In genomic region chr5:88945661-88946339, GRCm38 (mm10) we compare ENCODE assay signal across 12 mouse cellular contexts. TPM values are rescaled to one million over a fixed set of nuclear protein-coding genes. Genes with fewer than 3 reads are reported as not detected.
A peak's percentile ranks its signal among the peaks of the same experiment; 100 is the strongest.
DNase-seq lines count a peak whose midpoint lies in the region; ATAC-seq and TF ChIP-seq lines count a peak whose summit lies in the region.
"Had no signal": no experiment of that assay in that cellular context is flagged by ENCODE, and none has a peak within 500 bp of the region (broad histone marks: within the 10 kb centered on the region; RNA-seq: fewer than 3 reads in every experiment).

No protein-coding gene starts in this region.

- no peak overlapping the region for H3K4me3 ChIP-seq in midbrain, embryonic 11.5 days (ENCODE audit: low read depth, low read length)
- no peak overlapping the region for H3K4me3 ChIP-seq in midbrain, embryonic 10.5 days
- no peak overlapping the region for H3K4me3 ChIP-seq in hindbrain, postnatal 0 days (ENCODE audit: low read length)

- no peaks in the 10 kb centered on the region for H3K27me3 ChIP-seq in midbrain, embryonic 11.5 days (ENCODE audit: control insufficient read depth, insufficient read depth, low read length)
- no peaks in the 10 kb centered on the region for H3K27me3 ChIP-seq in midbrain, embryonic 10.5 days (ENCODE audit: low read depth, poor library complexity, severe bottlenecking)
- no peaks in the 10 kb centered on the region for H3K27me3 ChIP-seq in hindbrain, postnatal 0 days (ENCODE audit: insufficient read depth, low read length)
- H3K27me3 ChIP-seq: Patski had no signal

- WGBS in midbrain, embryonic 11.5 days, result 40% methylated on average over 10 of the region's 10 CpGs
- WGBS in midbrain, embryonic 10.5 days, result 55% methylated on average over 10 of the region's 10 CpGs
- WGBS in hindbrain, postnatal 0 days, result 33% methylated on average over 10 of the region's 10 CpGs

- TF ChIP-seq CTCF in hindbrain, postnatal 0 days (IDR thresholded peaks at IDR 0.05; ENCODE audit: low read depth), result no peak

- H3K27ac ChIP-seq in midbrain, embryonic 11.5 days (ENCODE audit: low read depth, low read length), result no peak overlapping the region
- no peak overlapping the region for H3K27ac ChIP-seq in midbrain, embryonic 10.5 days (replicated peaks)
- H3K27ac ChIP-seq in hindbrain, postnatal 0 days, result peak overlapping the region; percentile 11
- H3K27ac ChIP-seq: kidney, postnatal 0 days; stomach, postnatal 0 days had no signal

- no peak overlapping the region for H3K4me2 ChIP-seq in midbrain, embryonic 11.5 days
- no peak overlapping the region for H3K4me2 ChIP-seq in hindbrain, postnatal 0 days (ENCODE audit: low read depth, low read length)
- H3K4me2 ChIP-seq: lung, embryonic 14.5 days had no signal

- H3K4me1 ChIP-seq in midbrain, embryonic 11.5 days (ENCODE audit: control insufficient read depth, insufficient read depth, low read length), result no peaks in the 10 kb centered on the region
- peaks cover 10% of the 10 kb centered on the region for H3K4me1 ChIP-seq in midbrain, embryonic 10.5 days
- no peaks in the 10 kb centered on the region for H3K4me1 ChIP-seq in hindbrain, postnatal 0 days (ENCODE audit: insufficient read depth, low read length)

- H3K36me3 ChIP-seq in midbrain, embryonic 11.5 days (ENCODE audit: control insufficient read depth, insufficient read depth, low read length), result no peaks in the 10 kb centered on the region
- H3K36me3 ChIP-seq in midbrain, embryonic 10.5 days, result no peaks in the 10 kb centered on the region
- H3K36me3 ChIP-seq in hindbrain, postnatal 0 days (ENCODE audit: insufficient read depth, low read length), result no peaks in the 10 kb centered on the region

- ATAC-seq in midbrain, embryonic 11.5 days (ENCODE audit: low FRiP score), result peak; percentile 73
- ATAC-seq in hindbrain, postnatal 0 days, result peak; percentile 95
- ATAC-seq: Patski had no signal

- H3K9ac ChIP-seq in midbrain, embryonic 11.5 days (ENCODE audit: low read length), result no peak overlapping the region
- no peak overlapping the region for H3K9ac ChIP-seq in hindbrain, postnatal 0 days (replicated peaks; ENCODE audit: low read length)
- H3K9ac ChIP-seq: lung, embryonic 14.5 days had no signal

- DNase-seq in adrenal gland, postnatal 10 days, result peak; percentile 30
- DNase-seq in adrenal gland, adult 2 months, result no peak
- DNase-seq in midbrain, embryonic 11.5 days (ENCODE audit: low spot score, missing footprints), result no peak
- DNase-seq in midbrain, embryonic 10.5 days (ENCODE audit: low spot score), result no peak
- DNase-seq in hindbrain, postnatal 0 days (ENCODE audit: low spot score), result peak; percentile 78
- peak; percentile 70 for DNase-seq in skeletal muscle tissue, adult 2 months (ENCODE audit: low read depth, low spot score)
- no peak for DNase-seq in urinary bladder, postnatal 36 days (ENCODE audit: low spot score in 2 of 2)
- DNase-seq in spleen, postnatal 4 days (ENCODE audit: low spot score in 2 of 2), result no peak
- DNase-seq: lung, embryonic 14.5 days had no signal

- no peaks in the 10 kb centered on the region for H3K9me3 ChIP-seq in midbrain, embryonic 11.5 days (ENCODE audit: control insufficient read depth, low read length)
- H3K9me3 ChIP-seq in midbrain, embryonic 10.5 days (replicated peaks), result no peaks in the 10 kb centered on the region
- no peaks in the 10 kb centered on the region for H3K9me3 ChIP-seq in hindbrain, postnatal 0 days (ENCODE audit: low read length)

RNA-seq across cellular contexts. Expression of gene Slc4a4, which starts 59.2 kb away (rescaled TPM):
- 100 to 1,000 TPM in 1 of 2 experiments, 10 to 100 TPM in 1; 99.5 to 108 TPM for total RNA-seq in adrenal gland, postnatal 10 days (2021)
- total RNA-seq in adrenal gland, adult 2 months (2021), result 10 to 100 TPM; 42.7 to 65.1 TPM
- 3.3 and 3.9 TPM in 2 replicates for polyA plus RNA-seq in adrenal gland, adult 2 months (2012; rRNA removed)
- polyA plus RNA-seq in midbrain, embryonic 11.5 days (2014; fragmentation: Nextera tagmentation; extraction: Ambion mirVana), result 1.6 and 2.2 TPM in 2 replicates
- polyA plus RNA-seq in midbrain, embryonic 10.5 days (2016; fragmentation: Nextera tagmentation; extraction: Ambion mirVana), result 1.5 TPM in 2 replicates
- total RNA-seq in hindbrain, postnatal 0 days (2014; rRNA removed), result 68.8 and 73.0 TPM in 2 replicates
- polyA plus RNA-seq in hindbrain, postnatal 0 days (2015; fragmentation: Nextera tagmentation; extraction: Ambion mirVana), result 30.6 and 31.1 TPM in 2 replicates

Comparison
In these comparisons a context has a peak if more than half of its experiments do, and no peak if none do; other contexts are left out.
1. DNase-seq: peak in adrenal gland, postnatal 10 days (single experiment), hindbrain, postnatal 0 days (single experiment) and skeletal muscle tissue, adult 2 months (single experiment); none in adrenal gland, adult 2 months (single experiment), midbrain, embryonic 11.5 days (single experiment), midbrain, embryonic 10.5 days (single experiment), urinary bladder, postnatal 36 days (0 of 2) and spleen, postnatal 4 days (0 of 2).